Mouse (Mus musculus) midbrain, embryonic 16.5 days (tissue): ENCODE measurements at regions not wholly inside any gene's neighbourhood (a gene's known extent, or its start where the extent isn't known, plus 50 kb on each side); places are given as distances from the start of the nearest gene placed in this dataset.

ENCODE experiments used
- ATAC-seq: fragments of 200-750 bp; cut with Nextera tagmentation; 2 replicates; pipeline ENCODE4 v1.8.0; 2017; ENCODE audit warnings: moderate TSS enrichment
- H3K27ac ChIP-seq: fragments of 300-500 bp; sonication (generic); 2 replicates; pipeline ENCODE4 v1.5.1; 2014; ENCODE audit warnings: mild to moderate bottlenecking, low read length, mixed read lengths
- H3K27me3 ChIP-seq: fragments of 300-500 bp; sonication (generic); 2 replicates; pipeline ENCODE4 v1.6.1; 2014; ENCODE audit warnings: low read depth, low read length, mixed read lengths; ENCODE audit not compliant: control insufficient read depth, insufficient read depth
- H3K36me3 ChIP-seq: fragments of 300-500 bp; sonication (generic); 2 replicates; pipeline ENCODE4 v1.6.1; 2014; ENCODE audit warnings: mild to moderate bottlenecking, low read length, moderate library complexity, mixed read lengths; ENCODE audit not compliant: control insufficient read depth, insufficient read depth
- H3K4me1 ChIP-seq: fragments of 300-500 bp; sonication (generic); 2 replicates; pipeline ENCODE4 v1.6.1; 2014; ENCODE audit warnings: mild to moderate bottlenecking, low read length, mixed read lengths; ENCODE audit not compliant: control insufficient read depth, insufficient read depth
- H3K4me2 ChIP-seq: fragments of 300-500 bp; sonication (generic); 2 replicates; pipeline ENCODE4 v1.6.1; 2014; ENCODE audit warnings: mild to moderate bottlenecking, low read length, mixed read lengths
- H3K4me3 ChIP-seq: fragments of 300-500 bp; sonication (generic); 2 replicates; pipeline ENCODE4 v1.5.1; 2014; ENCODE audit warnings: low read depth, mild to moderate bottlenecking, low read length, moderate library complexity, mixed read lengths
- H3K9ac ChIP-seq: fragments of 300-500 bp; sonication (generic); 2 replicates; pipeline ENCODE4 v1.6.1; 2014; ENCODE audit warnings: low read depth, low read length, mixed read lengths
- H3K9me3 ChIP-seq: fragments of 300-500 bp; sonication (generic); replicated peaks from 2 replicates; pipeline ENCODE4 v1.6.1; 2014; ENCODE audit warnings: mild to moderate bottlenecking, low read length, mixed read lengths; ENCODE audit not compliant: control insufficient read depth, poor library complexity, severe bottlenecking
- WGBS: fragments of 180-500 bp; shearing (Covaris S2); extraction: QIAGEN DNeasy Blood & Tissue Kit; methylation state at CpG from one replicate; pipeline ENCODE4 v1.1.7; 2014; 5-methylcytosine and 5-hydroxymethylcytosine counted together

GRCm38 (mm10) chr4:94149056-94149455, 407.3 kb upstream of the Gm10306 start:
- no peaks in the 10 kb centered on the region for H3K9me3 ChIP-seq
- no peak for ATAC-seq
- H3K27ac ChIP-seq: no peak overlapping the region
- no peaks in the 10 kb centered on the region for H3K36me3 ChIP-seq
- no peak overlapping the region for H3K9ac ChIP-seq
- no peak overlapping the region for H3K4me2 ChIP-seq
- WGBS: 77% methylated on average over 3 of the region's 3 CpGs
- H3K27me3 ChIP-seq: no peaks in the 10 kb centered on the region
- H3K4me1 ChIP-seq: peaks cover 10% of the 10 kb centered on the region
- H3K4me3 ChIP-seq: no peak overlapping the region

- Histone ChIP-seq H3K9ac (no peak overlapping the region), H3K27ac (no peak overlapping the region), H3K36me3 (no peaks in the 10 kb centered on the region), H3K27me3 (no peaks in the 10 kb centered on the region), H3K4me2 (no peak overlapping the region), H3K4me3 (no peak overlapping the region), H3K4me1 (no peaks in the 10 kb centered on the region), H3K9me3 (no peaks in the 10 kb centered on the region)
- WGBS: 58% methylated on average over 2 of the region's 2 CpGs
- ATAC-seq: no peak
Observed at GRCm38 (mm10) chr4:94160620-94161019, 395.7 kb upstream of the Gm10306 start.

- Histone ChIP-seq H3K4me2 (no peak overlapping the region), H3K9me3 (no peaks in the 10 kb centered on the region), H3K9ac (no peak overlapping the region), H3K27ac (no peak overlapping the region), H3K4me3 (no peak overlapping the region), H3K36me3 (no peaks in the 10 kb centered on the region), H3K27me3 (no peaks in the 10 kb centered on the region), H3K4me1 (no peaks in the 10 kb centered on the region)
- no peak for ATAC-seq
- WGBS: 94% methylated on average over 2 of the region's 2 CpGs
Observed at GRCm38 (mm10) chr4:94173096-94173495, 383.2 kb upstream of the Gm10306 start.

GRCm38 (mm10) chr4:94186997-94187396, 369.3 kb upstream of the Gm10306 start:
- H3K9me3 ChIP-seq: no peaks in the 10 kb centered on the region
- no peak overlapping the region for H3K27ac ChIP-seq
- ATAC-seq: no peak; the same call in 1 of the 2 replicates
- H3K4me3 ChIP-seq: no peak overlapping the region
- WGBS: 54% methylated on average over 4 of the region's 4 CpGs
- no peaks in the 10 kb centered on the region for H3K27me3 ChIP-seq
- no peak overlapping the region for H3K4me2 ChIP-seq
- no peak overlapping the region for H3K9ac ChIP-seq
- no peaks in the 10 kb centered on the region for H3K4me1 ChIP-seq
- H3K36me3 ChIP-seq: no peaks in the 10 kb centered on the region

- Histone ChIP-seq H3K9me3 (no peaks in the 10 kb centered on the region), H3K36me3 (no peaks in the 10 kb centered on the region), H3K27ac (no peak overlapping the region), H3K4me3 (no peak overlapping the region), H3K9ac (no peak overlapping the region), H3K27me3 (no peaks in the 10 kb centered on the region), H3K4me1 (no peaks in the 10 kb centered on the region), H3K4me2 (no peak overlapping the region)
- WGBS: 72% methylated on average over 2 of the region's 2 CpGs
- ATAC-seq: no peak
Observed at GRCm38 (mm10) chr4:94188354-94188753, 368.0 kb upstream of the Gm10306 start.

GRCm38 (mm10) chr4:94188888-94189287, 367.5 kb upstream of the Gm10306 start:
- H3K9me3 ChIP-seq: no peaks in the 10 kb centered on the region
- no peaks in the 10 kb centered on the region for H3K36me3 ChIP-seq
- no peak overlapping the region for H3K4me3 ChIP-seq
- H3K9ac ChIP-seq: no peak overlapping the region
- H3K4me2 ChIP-seq: no peak overlapping the region
- no peaks in the 10 kb centered on the region for H3K4me1 ChIP-seq
- ATAC-seq: no peak
- 50% methylated on average over 3 of the region's 3 CpGs for WGBS
- H3K27ac ChIP-seq: no peak overlapping the region
- H3K27me3 ChIP-seq: no peaks in the 10 kb centered on the region

GRCm38 (mm10) chr4:94190940-94191339, 365.4 kb upstream of the Gm10306 start:
- no peak overlapping the region for H3K27ac ChIP-seq
- no peaks in the 10 kb centered on the region for H3K9me3 ChIP-seq
- H3K4me1 ChIP-seq: no peaks in the 10 kb centered on the region
- H3K4me2 ChIP-seq: no peak overlapping the region
- H3K27me3 ChIP-seq: no peaks in the 10 kb centered on the region
- no peaks in the 10 kb centered on the region for H3K36me3 ChIP-seq
- WGBS: 82% methylated on average over 2 of the region's 2 CpGs
- H3K9ac ChIP-seq: no peak overlapping the region
- no peak overlapping the region for H3K4me3 ChIP-seq
- ATAC-seq: no peak

- Histone ChIP-seq H3K27me3 (no peaks in the 10 kb centered on the region), H3K9ac (no peak overlapping the region), H3K36me3 (no peaks in the 10 kb centered on the region), H3K27ac (no peak overlapping the region), H3K4me1 (no peaks in the 10 kb centered on the region), H3K9me3 (no peaks in the 10 kb centered on the region), H3K4me3 (no peak overlapping the region), H3K4me2 (no peak overlapping the region)
- 92% methylated on average over 1 of the region's 1 CpGs for WGBS
- no peak for ATAC-seq
Observed at GRCm38 (mm10) chr4:94216265-94216664, 340.1 kb upstream of the Gm10306 start.

- H3K27ac ChIP-seq: no peak overlapping the region
- H3K27me3 ChIP-seq: no peaks in the 10 kb centered on the region
- no peak overlapping the region for H3K4me3 ChIP-seq
- H3K9me3 ChIP-seq: no peaks in the 10 kb centered on the region
- H3K9ac ChIP-seq: no peak overlapping the region
- 95% methylated on average over 2 of the region's 2 CpGs for WGBS
- no peaks in the 10 kb centered on the region for H3K4me1 ChIP-seq
- ATAC-seq: no peak
- H3K36me3 ChIP-seq: no peaks in the 10 kb centered on the region
- H3K4me2 ChIP-seq: no peak overlapping the region
Observed at GRCm38 (mm10) chr4:94235650-94236206, 320.6 kb upstream of the Gm10306 start.
